Mouse (Mus musculus) cerebellum, adult 11-12 months (tissue): ENCODE data around the gene Tespa1.
"Not testable (repeated sequence)": the region's sequence is repeated elsewhere in the genome, so short reads cannot be mapped to it uniquely, and the experiment has no call there.

Experiments used
- DNase-seq: peaks from one replicate; pipeline ENCODE4 v3.0.0; 2022

Tespa1 gene

DNA sequence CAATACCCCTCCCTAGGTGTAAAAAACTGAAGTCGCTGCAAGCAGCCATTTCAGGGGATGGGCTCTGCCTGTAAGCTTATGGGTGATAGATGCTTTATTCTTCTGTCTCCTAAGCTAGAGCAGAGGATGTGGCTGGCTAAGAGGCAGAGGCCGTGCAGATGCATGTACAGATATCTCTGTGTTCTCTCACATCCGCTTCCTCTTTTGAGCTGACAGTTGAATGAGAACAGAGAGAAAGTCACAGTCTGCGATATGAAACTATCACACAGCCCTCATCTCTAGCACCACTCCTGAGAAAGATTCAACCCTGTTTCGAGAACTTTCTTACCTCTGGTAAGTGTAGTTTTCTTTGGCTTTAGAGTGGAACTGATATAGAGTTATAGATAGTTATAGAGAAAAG is at the start of gene Tespa1:
Gene Tespa1 (plus strand): TSS at position 234 of the 400 bp plus-strand sequence.
- DNase-seq = no peak

DNA sequence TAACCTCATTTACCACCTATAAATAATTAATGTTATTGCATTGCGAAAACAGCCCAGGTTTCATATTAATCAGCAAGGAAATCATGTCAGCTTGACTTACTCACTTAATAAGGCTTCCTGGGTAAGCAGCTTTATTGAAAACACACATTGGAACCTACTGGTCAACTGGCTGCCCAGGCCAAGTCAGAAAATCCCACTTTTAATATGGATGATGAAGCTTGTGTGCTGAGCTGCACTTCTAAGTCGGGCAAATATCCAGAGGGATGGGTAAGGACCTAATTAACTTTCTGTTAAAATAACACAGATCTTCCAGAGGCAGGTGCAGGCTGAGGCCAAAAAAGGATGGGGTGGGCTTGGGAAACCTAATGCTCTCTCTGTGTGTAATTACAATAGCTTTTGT is 46.9 kb upstream of the Tespa1 start:
- DNase-seq = no peak

DNA sequence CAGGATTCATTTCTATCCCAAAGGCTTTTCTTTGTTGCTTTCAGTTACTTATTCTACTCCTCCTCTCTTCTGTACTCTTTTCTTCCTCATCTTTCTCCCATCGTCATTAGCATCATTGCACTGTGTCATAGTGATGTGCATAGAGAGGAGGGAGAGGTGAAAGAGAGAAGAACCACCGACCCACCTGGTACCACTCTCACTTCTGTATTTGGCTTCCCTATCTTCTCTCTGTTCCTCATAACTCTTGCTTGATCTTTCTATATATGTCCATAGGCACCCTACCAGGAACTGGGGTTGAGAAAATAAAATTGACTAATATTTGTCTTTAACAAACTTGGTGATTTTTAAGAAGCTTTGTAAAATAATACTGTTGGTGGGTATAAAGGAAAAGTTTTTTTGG is 46.2 kb upstream of the Tespa1 start:
- DNase-seq = no peak

- DNase-seq = no peak
Observed at GRCm38 (mm10) chr10:130280066-130280465, 42.6 kb upstream of the Tespa1 start, which contains the start of gene Neurod4. Gene Neurod4 (minus strand): TSS chr10:130280240.

GRCm38 (mm10) chr10:130281982-130282449 is 40.7 kb upstream of the Tespa1 start:
- DNase-seq = no peak

GRCm38 (mm10) chr10:130287201-130287600 is 35.5 kb upstream of the Tespa1 start:
- no peak for DNase-seq

- no peak for DNase-seq
Observed at GRCm38 (mm10) chr10:130288007-130288406, 34.7 kb upstream of the Tespa1 start.

- no peak for DNase-seq
Observed at GRCm38 (mm10) chr10:130293741-130294408, 28.8 kb upstream of the Tespa1 start.

- not testable (repeated sequence) for DNase-seq
Observed at GRCm38 (mm10) chr10:130298748-130299147, 23.9 kb upstream of the Tespa1 start.

DNA sequence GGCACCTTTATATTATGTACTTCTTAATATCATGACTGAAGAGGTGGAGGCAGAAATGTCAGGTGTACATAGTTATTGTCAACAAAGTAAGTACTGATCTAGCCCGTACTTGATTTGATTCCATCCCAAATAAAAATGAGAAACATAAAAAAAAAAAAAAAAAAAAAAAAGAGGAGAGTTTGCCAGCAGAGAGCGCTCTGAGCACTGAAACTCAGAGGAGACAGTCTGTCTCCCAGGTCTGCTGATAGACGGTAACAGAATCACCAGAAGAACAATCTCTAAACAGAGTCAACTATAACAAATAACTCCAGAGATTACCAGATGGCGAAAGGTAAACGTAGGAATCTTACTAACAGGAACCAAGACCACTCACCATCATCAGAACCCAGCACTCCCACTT is 18.5 kb upstream of the Tespa1 start:
- not testable (repeated sequence) for DNase-seq

DNA sequence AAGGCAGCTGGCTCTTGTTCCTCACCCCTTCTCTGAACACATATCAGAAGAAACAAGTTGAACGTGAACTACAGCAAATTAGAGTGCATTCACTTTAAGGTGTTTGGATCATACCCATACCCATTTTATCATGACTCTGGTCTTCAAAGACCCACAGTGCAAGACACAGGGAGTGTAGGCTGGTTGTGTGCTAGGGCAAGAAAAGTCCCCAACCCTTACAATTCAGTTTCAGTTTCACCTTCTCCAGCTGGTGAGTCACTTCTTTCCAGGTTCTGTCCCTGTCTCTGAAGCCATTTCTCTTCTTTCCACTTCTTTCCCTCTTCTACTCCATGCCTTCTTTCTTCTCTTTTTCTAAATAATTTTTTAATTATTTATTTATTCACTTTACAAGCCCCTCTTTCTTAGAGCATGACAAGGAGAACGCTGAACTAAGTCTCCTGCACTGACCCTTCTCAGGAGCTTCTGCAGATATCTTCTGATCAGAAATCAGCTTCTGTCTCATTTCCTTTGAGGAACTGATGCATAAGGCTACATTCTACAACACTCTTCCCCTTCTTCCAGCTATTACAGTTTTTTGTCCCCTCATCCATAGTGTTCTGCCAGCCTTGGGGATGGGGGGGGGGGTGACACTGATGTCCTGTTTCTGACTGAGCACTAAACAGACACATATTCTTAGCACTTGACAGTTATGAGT is 11.0 kb upstream of the Tespa1 start:
- no peak for DNase-seq

- no peak for DNase-seq
Observed at GRCm38 (mm10) chr10:130313531-130313930, 9.1 kb upstream of the Tespa1 start.

DNA sequence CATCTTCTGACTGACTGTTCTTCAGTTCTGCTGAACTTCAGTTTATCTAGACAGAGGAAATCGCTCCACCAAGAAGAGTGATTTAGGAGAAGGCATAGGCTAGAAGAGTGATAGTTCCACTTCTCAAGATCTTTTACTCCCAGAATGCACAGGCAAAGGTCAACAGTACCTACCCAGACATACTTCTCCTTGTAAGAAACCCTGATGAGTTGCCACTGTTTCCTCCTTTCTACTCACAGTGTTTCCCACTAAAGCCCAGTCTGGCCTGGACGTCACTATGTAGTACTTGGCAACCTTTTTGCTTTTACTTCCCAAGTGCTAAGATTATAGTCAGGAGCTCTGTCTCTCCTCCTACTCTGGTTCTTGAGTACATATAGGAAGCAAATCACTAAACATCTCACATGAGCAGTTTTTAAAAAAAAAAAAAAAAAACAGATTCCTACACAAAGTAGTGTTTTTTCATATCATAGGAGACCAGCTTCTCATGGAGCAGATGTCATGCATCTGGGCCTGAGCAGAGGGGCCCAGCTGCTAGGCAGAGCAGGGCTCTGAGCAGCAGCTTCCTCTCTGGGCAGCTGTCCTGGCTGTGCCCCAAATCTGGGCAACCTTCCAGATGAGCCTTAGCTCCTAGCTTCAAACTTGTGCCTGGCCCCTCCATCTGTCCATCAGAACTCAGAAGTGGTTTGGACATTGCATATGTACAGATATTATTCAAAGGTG is 8.4 kb upstream of the Tespa1 start:
- DNase-seq = no peak

GRCm38 (mm10) chr10:130315846-130316245 is 6.8 kb upstream of the Tespa1 start:
- DNase-seq = no peak

DNA sequence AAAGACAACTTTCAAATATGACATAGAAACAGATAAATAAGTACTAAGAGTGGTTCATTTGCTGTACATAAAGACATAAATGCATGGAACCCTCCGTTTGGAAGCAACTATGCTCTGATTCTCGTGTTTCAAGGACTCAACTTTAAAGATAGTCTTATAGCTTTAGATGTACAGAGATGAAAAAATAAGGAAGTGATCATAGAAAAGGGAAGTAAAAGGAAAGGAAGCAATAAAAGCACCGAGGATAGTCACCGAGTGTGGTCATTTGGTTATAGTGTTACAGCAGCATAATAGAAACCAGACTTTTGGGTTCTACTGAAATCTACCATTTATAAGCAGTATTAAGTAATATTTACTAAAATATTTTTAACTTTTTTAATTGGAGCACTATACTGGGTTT is 4.0 kb upstream of the Tespa1 start:
- no peak for DNase-seq

GRCm38 (mm10) chr10:130320715-130321114 is 2.0 kb upstream of the Tespa1 start:
- no peak for DNase-seq

GRCm38 (mm10) chr10:130322062-130322461 is 608 bp upstream of the Tespa1 start:
- no peak for DNase-seq

DNA sequence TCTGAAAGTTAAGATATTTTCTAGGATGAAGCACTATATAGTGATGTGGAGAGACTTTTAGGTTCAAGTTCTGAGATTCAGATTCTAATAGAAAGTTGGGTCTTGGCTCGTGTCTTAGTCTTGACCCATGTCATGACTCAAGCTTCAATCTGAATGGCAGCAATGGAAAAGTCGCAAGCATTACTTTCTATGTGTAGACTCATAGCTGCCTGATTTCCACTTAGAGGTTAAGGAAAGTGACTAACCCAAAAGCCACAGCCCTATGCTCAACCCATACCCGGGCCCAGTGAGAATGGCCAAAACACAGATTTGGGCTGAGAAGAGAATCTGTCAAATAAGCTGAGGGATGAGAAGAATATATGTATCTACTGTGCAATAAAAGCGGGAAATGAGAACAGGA is 1.6 kb downstream of the Tespa1 start:
- no peak for DNase-seq

DNA sequence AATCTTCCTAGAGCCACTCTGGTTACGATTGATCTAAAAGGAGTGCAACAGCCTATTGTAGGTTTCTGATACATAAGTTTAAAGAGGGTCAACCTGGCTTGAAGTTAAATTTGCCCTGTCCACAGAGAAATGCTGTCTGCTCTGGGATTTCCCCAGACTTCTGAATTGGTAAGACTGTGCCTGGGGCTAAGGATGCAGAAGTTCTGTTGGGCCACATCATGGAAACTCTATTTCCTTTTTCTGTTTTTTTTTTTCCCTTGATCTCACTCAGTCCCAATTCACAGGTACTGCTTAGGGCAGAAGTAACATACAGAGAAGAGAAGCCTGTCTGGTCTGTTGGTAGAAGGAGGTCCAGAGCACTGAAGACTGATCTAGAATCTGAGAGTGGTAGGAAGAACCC is 8.0 kb downstream of the Tespa1 start:
- no peak for DNase-seq

DNA sequence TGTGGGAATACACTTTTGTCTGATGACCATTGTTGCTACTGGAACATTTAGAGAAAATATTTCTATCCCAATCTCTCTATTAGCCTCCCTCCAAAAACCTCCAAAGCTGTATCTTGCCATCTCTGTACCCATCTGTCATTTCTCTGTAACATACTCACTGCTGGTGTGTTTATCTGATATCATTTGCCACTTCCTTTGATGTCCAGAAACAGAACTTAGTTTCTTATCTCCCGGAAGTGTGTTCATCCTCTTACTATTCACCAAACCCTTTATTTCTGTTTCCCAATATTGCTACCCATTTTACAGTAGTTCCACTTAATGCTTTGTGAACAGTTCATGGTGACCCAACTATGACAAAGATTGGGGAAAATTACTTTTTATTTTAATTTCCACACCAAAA is 13.7 kb downstream of the Tespa1 start:
- DNase-seq = no peak

- no peak for DNase-seq
Observed at GRCm38 (mm10) chr10:130337581-130337980, 14.9 kb downstream of the Tespa1 start.

GRCm38 (mm10) chr10:130340050-130340449 is 17.4 kb downstream of the Tespa1 start:
- DNase-seq = not testable (repeated sequence)

- DNase-seq = no peak
Observed at GRCm38 (mm10) chr10:130344056-130344455, 21.4 kb downstream of the Tespa1 start.
